In genomic region chr4:90445268-90445667, GRCm38 (mm10) we compare ENCODE assay signal across 21 mouse cellular contexts.
"Had no signal": no experiment of that assay in that cellular context is flagged by ENCODE, and none has a peak within 500 bp of the region (broad histone marks: within the 10 kb centered on the region; RNA-seq: fewer than 3 reads in every experiment).

No protein-coding gene starts in this region.

- H3K4me1 ChIP-seq: midbrain, embryonic 10.5 days; midbrain, embryonic 12.5 days; neural tube, embryonic 13.5 days; neural tube, embryonic 15.5 days; stomach, embryonic 15.5 days had no signal

- H3K27ac ChIP-seq: midbrain, embryonic 10.5 days; midbrain, embryonic 12.5 days; neural tube, embryonic 13.5 days; neural tube, embryonic 15.5 days; stomach, embryonic 15.5 days; stomach, postnatal 0 days had no signal

- H3K9me3 ChIP-seq: midbrain, embryonic 10.5 days; midbrain, embryonic 12.5 days; neural tube, embryonic 13.5 days; neural tube, embryonic 15.5 days; stomach, embryonic 15.5 days had no signal

- H3K4me2 ChIP-seq: lung, embryonic 14.5 days; midbrain, embryonic 12.5 days; neural tube, embryonic 13.5 days; neural tube, embryonic 15.5 days; stomach, embryonic 15.5 days had no signal

- H3K27me3 ChIP-seq: midbrain, embryonic 12.5 days; neural tube, embryonic 13.5 days; neural tube, embryonic 15.5 days; stomach, embryonic 15.5 days had no signal

- H3K4me3 ChIP-seq: midbrain, embryonic 10.5 days; midbrain, embryonic 12.5 days; myocyte; neural tube, embryonic 13.5 days; neural tube, embryonic 15.5 days; stomach, embryonic 15.5 days had no signal

- DNase-seq: lung, adult 18-20 months; lung, embryonic 14.5 days; lung, postnatal 10 days; lung, postnatal 4 days; midbrain, embryonic 14.5 days; retina, postnatal 1 day; right cerebral cortex, adult 18-20 months; right cerebral cortex, postnatal 25 days; right cerebral cortex, postnatal 4 days; spleen, adult 18-20 months; thymus, adult 2 months; thymus, postnatal 25 days; thymus, postnatal 4 days had no signal

- ATAC-seq: midbrain, embryonic 16.5 days had no signal

- H3K9ac ChIP-seq: lung, embryonic 14.5 days; midbrain, embryonic 12.5 days; neural tube, embryonic 13.5 days; neural tube, embryonic 15.5 days; stomach, embryonic 15.5 days had no signal

- H3K36me3 ChIP-seq: midbrain, embryonic 10.5 days; midbrain, embryonic 12.5 days; neural tube, embryonic 13.5 days; neural tube, embryonic 15.5 days; stomach, embryonic 15.5 days had no signal
